Mouse (Mus musculus) liver, adult 2 months (tissue): ENCODE measurements around the gene Aff3. TPM values are rescaled to one million over a fixed set of nuclear protein-coding genes. Genes with fewer than 3 reads are reported as not detected.

Experiments
- DNase-seq: peaks from one replicate; pipeline ENCODE4 v3.0.0-alpha.2; 2011; ENCODE audit warnings: low read depth, low spot score; ENCODE audit errors: extremely low read depth
- H3K27ac ChIP-seq: fragments of 200-500 bp; replicated peaks from 2 replicates; pipeline ENCODE4 v1.5.1; 2012; ENCODE audit warnings: low read depth, mild to moderate bottlenecking, control low read depth, inconsistent platforms, low read length; ENCODE audit not compliant: insufficient read depth
- H3K27me3 ChIP-seq: fragments of 200-500 bp; 2 replicates; pipeline ENCODE4 v1.6.1; 2012; ENCODE audit warnings: mild to moderate bottlenecking, moderate library complexity, low read length, inconsistent platforms; ENCODE audit not compliant: control insufficient read depth, insufficient read depth
- H3K36me3 ChIP-seq: fragments of 200-500 bp; 2 replicates; pipeline ENCODE4 v1.6.1; 2012; ENCODE audit warnings: low read length, inconsistent platforms; ENCODE audit not compliant: control insufficient read depth, insufficient read depth
- H3K4me1 ChIP-seq: fragments of 200-500 bp; 2 replicates; pipeline ENCODE4 v1.6.1; 2011; ENCODE audit warnings: low read length; ENCODE audit not compliant: control insufficient read depth, insufficient read depth
- H3K4me3 ChIP-seq: fragments of 200-500 bp; 2 replicates; pipeline ENCODE4 v1.5.1; 2011; ENCODE audit warnings: low read depth, mild to moderate bottlenecking, control low read depth, low read length, moderate library complexity; ENCODE audit not compliant: insufficient read depth
- H3K79me2 ChIP-seq: fragments of 200-500 bp; 2 replicates; pipeline ENCODE4 v1.6.1; 2012; ENCODE audit warnings: inconsistent platforms, mild to moderate bottlenecking, low read length, moderate library complexity; ENCODE audit not compliant: control insufficient read depth, insufficient read depth
- H3K9ac ChIP-seq: fragments of 200-500 bp; 2 replicates; pipeline ENCODE4 v1.6.1; 2012; ENCODE audit warnings: low read depth, mild to moderate bottlenecking, control low read depth, inconsistent platforms, low read length
- CTCF ChIP-seq: fragments of 200-500 bp; IDR thresholded peaks from 2 replicates; pipeline ENCODE4 v1.5.1; 2011; ENCODE audit warnings: low read depth, low read length, control low read depth
- POLR2A ChIP-seq: fragments of 200-500 bp; IDR thresholded peaks from 2 replicates; pipeline ENCODE4 v1.6.1; 2011; ENCODE audit warnings: low read length, control low read depth; ENCODE audit not compliant: insufficient read depth; ENCODE audit errors: extremely low read depth
- WGBS: fragments of 180-500 bp; shearing (Covaris S2); methylation state at CpG from one replicate; pipeline ENCODE4 v1.1.7; 2018; 5-methylcytosine and 5-hydroxymethylcytosine counted together
- polyA plus RNA-seq: library from polyadenylated mRNA; depleted of rRNA; stranded (reverse); fragments of >200 nt; gene quantifications from 2 replicates; pipeline ENCODE4 v1.2.3, GENCODE M21; 2012
- total RNA-seq: library from RNA; depleted of rRNA; stranded (reverse); fragments of >200 nt; gene quantifications from 2 replicates; pipeline ENCODE4 v1.2.3, GENCODE M21; 2014

Aff3 gene
- total and polyA plus RNA-seq, 2 experiments = 0.18 to 0.28 TPM

- Histone ChIP-seq H3K27ac (no peak overlapping the region), H3K36me3 (no peaks in the 10 kb centered on the region), H3K79me2 (no peaks in the 10 kb centered on the region), H3K9ac (no peak overlapping the region), H3K4me3 (no peak overlapping the region), H3K27me3 (no peaks in the 10 kb centered on the region), H3K4me1 (no peaks in the 10 kb centered on the region)
- WGBS = 55% methylated on average over 11 of the region's 11 CpGs
- DNase-seq = no peak
- TF ChIP-seq CTCF = no peak
- no peak for TF ChIP-seq POLR2A
Measured at GRCm38 (mm10) chr1:38562397-38563199, 102.2 kb downstream of the Aff3 start.

- Histone ChIP-seq H3K27me3 (no peaks in the 10 kb centered on the region), H3K36me3 (no peaks in the 10 kb centered on the region), H3K9ac (no peak overlapping the region), H3K27ac (no peak overlapping the region), H3K79me2 (no peaks in the 10 kb centered on the region), H3K4me1 (no peaks in the 10 kb centered on the region), H3K4me3 (no peak overlapping the region)
- TF ChIP-seq POLR2A (no peak), CTCF (no peak)
- no peak for DNase-seq
- 67% methylated on average over 7 of the region's 7 CpGs for WGBS
Measured at GRCm38 (mm10) chr1:38561331-38561730, 103.4 kb downstream of the Aff3 start.

GRCm38 (mm10) chr1:38560666-38561065, 104.1 kb downstream of the Aff3 start:
- 72% methylated on average over 9 of the region's 9 CpGs for WGBS
- Histone ChIP-seq H3K36me3 (no peaks in the 10 kb centered on the region), H3K9ac (no peak overlapping the region), H3K4me1 (no peaks in the 10 kb centered on the region), H3K79me2 (no peaks in the 10 kb centered on the region), H3K4me3 (no peak overlapping the region), H3K27ac (no peak overlapping the region), H3K27me3 (no peaks in the 10 kb centered on the region)
- TF ChIP-seq POLR2A (no peak), CTCF (no peak)
- no peak for DNase-seq

GRCm38 (mm10) chr1:38557615-38558014, 107.1 kb downstream of the Aff3 start:
- TF ChIP-seq CTCF = no peak
- no peak for TF ChIP-seq POLR2A
- DNase-seq = no peak
- Histone ChIP-seq H3K27ac (no peak overlapping the region), H3K4me3 (no peak overlapping the region), H3K4me1 (no peaks in the 10 kb centered on the region), H3K27me3 (no peaks in the 10 kb centered on the region), H3K36me3 (no peaks in the 10 kb centered on the region), H3K9ac (no peak overlapping the region), H3K79me2 (no peaks in the 10 kb centered on the region)
- 65% methylated on average over 8 of the region's 8 CpGs for WGBS

GRCm38 (mm10) chr1:38554546-38554945, 110.2 kb downstream of the Aff3 start:
- Histone ChIP-seq H3K4me3 (no peak overlapping the region), H3K4me1 (no peaks in the 10 kb centered on the region), H3K36me3 (no peaks in the 10 kb centered on the region), H3K79me2 (no peaks in the 10 kb centered on the region), H3K27ac (no peak overlapping the region), H3K9ac (no peak overlapping the region), H3K27me3 (no peaks in the 10 kb centered on the region)
- TF ChIP-seq POLR2A (no peak), CTCF (no peak)
- no peak for DNase-seq
- WGBS = 79% methylated on average over 3 of the region's 3 CpGs

- TF ChIP-seq CTCF (no peak), POLR2A (no peak)
- Histone ChIP-seq H3K4me1 (no peaks in the 10 kb centered on the region), H3K36me3 (no peaks in the 10 kb centered on the region), H3K79me2 (no peaks in the 10 kb centered on the region), H3K4me3 (no peak overlapping the region), H3K27ac (no peak overlapping the region), H3K9ac (no peak overlapping the region), H3K27me3 (no peaks in the 10 kb centered on the region)
- 83% methylated on average over 6 of the region's 6 CpGs for whole genome bisulfite sequencing
- DNase-seq = no peak
Measured at GRCm38 (mm10) chr1:38553090-38553489, 111.7 kb downstream of the Aff3 start.
